Mouse (Mus musculus): ENCODE results near the gene E130308A19Rik.

Gene E130308A19Rik

GRCm38 (mm10) chr4:59682950-59683349, 56.9 kb downstream of the E130308A19Rik start:
- no peak for DNase-seq (ENCODE audit: low spot score)

- no peak for DNase-seq (ENCODE audit: low spot score)
Measured at GRCm38 (mm10) chr4:59684306-59684705, 58.3 kb downstream of the E130308A19Rik start.

- no peak for DNase-seq (ENCODE audit: low spot score)
Measured at GRCm38 (mm10) chr4:59686716-59687115, 60.7 kb downstream of the E130308A19Rik start.

GRCm38 (mm10) chr4:59689055-59689454, 63.0 kb downstream of the E130308A19Rik start:
- no peak for DNase-seq (ENCODE audit: low spot score)

GRCm38 (mm10) chr4:59690145-59690544, 64.1 kb downstream of the E130308A19Rik start:
- DNase-seq (ENCODE audit: low spot score): no peak

- DNase-seq (ENCODE audit: low spot score): no peak
Measured at GRCm38 (mm10) chr4:59696846-59697245, 70.8 kb downstream of the E130308A19Rik start.

GRCm38 (mm10) chr4:59697869-59698268, 71.9 kb downstream of the E130308A19Rik start:
- DNase-seq (ENCODE audit: low spot score): no peak

GRCm38 (mm10) chr4:59699014-59699792, 73.2 kb downstream of the E130308A19Rik start:
- no peak for DNase-seq (ENCODE audit: low spot score)

GRCm38 (mm10) chr4:59709321-59709720, 83.3 kb downstream of the E130308A19Rik start:
- no peak for DNase-seq (ENCODE audit: low spot score)

GRCm38 (mm10) chr4:59710736-59711389, 84.9 kb downstream of the E130308A19Rik start:
- DNase-seq (ENCODE audit: low spot score): no peak

GRCm38 (mm10) chr4:59712451-59712850, 86.4 kb downstream of the E130308A19Rik start:
- DNase-seq (ENCODE audit: low spot score): no peak

- no peak for DNase-seq (ENCODE audit: low spot score)
Measured at GRCm38 (mm10) chr4:59712955-59713354, 86.9 kb downstream of the E130308A19Rik start.

- DNase-seq (ENCODE audit: low spot score): no peak
Measured at GRCm38 (mm10) chr4:59714472-59714871, 88.5 kb downstream of the E130308A19Rik start.

- DNase-seq (ENCODE audit: low spot score): no peak
Measured at GRCm38 (mm10) chr4:59714926-59715325, 88.9 kb downstream of the E130308A19Rik start.

- DNase-seq (ENCODE audit: low spot score): no peak
Measured at GRCm38 (mm10) chr4:59715531-59715930, 89.5 kb downstream of the E130308A19Rik start.

- DNase-seq (ENCODE audit: low spot score): no peak
Measured at GRCm38 (mm10) chr4:59717349-59717748, 91.3 kb downstream of the E130308A19Rik start.

- no peak for DNase-seq (ENCODE audit: low spot score)
Measured at GRCm38 (mm10) chr4:59718542-59718941, 92.5 kb downstream of the E130308A19Rik start.

GRCm38 (mm10) chr4:59719481-59720355, 93.7 kb downstream of the E130308A19Rik start:
- DNase-seq (ENCODE audit: low spot score): no peak

- DNase-seq (ENCODE audit: low spot score): no peak
Measured at GRCm38 (mm10) chr4:59721811-59722210, 95.8 kb downstream of the E130308A19Rik start.

GRCm38 (mm10) chr4:59725579-59725978, 99.6 kb downstream of the E130308A19Rik start:
- no peak for DNase-seq (ENCODE audit: low spot score)

GRCm38 (mm10) chr4:59726501-59726900, 100.5 kb downstream of the E130308A19Rik start:
- no peak for DNase-seq (ENCODE audit: low spot score)

GRCm38 (mm10) chr4:59727187-59727877, 101.3 kb downstream of the E130308A19Rik start:
- DNase-seq (ENCODE audit: low spot score): no peak
